Mouse (Mus musculus): Measurements from ENCODE around the gene Scn8a.

DNA sequence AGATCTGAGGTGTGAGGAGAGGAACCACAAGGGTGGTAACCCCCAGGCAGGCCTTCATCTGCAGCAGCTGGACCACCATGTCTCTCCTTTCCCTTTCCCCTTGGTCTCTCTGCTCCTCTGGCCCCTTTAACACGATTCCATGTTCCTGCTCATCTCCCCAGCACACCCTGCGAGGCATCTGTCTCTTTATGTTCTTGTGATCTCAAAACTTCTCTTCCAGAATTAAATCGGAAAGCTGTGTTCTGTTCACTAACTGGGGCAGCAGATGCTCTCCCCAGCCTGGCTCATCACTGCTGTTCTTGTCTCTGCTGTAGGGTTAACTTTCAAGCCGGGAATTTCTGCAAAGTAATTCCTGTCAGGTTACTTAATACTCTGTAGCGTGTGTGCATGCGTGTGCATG is 91.3 kb downstream of the Scn8a start:
- TF ChIP-seq CTCF (IDR thresholded peaks at IDR 0.05) (no peak), EP300 (IDR thresholded peaks at IDR 0.05) (no peak)

Measured in lung, postnatal 0 days (tissue).